Mouse (Mus musculus) T-cell, adult 66 days (primary cell): ENCODE data around the gene Tlx3. TPM values are rescaled to one million over a fixed set of nuclear protein-coding genes. Genes with fewer than 3 reads are reported as not detected.

Experiments
- total RNA-seq, 2 experiments: library from RNA; stranded (reverse); gene quantifications; 3 replicates in 1 of 2; 4 replicates in 1 of 2; pipeline ENCODE4 v1.2.4; 2023

The Tlx3 gene
- not detected for total RNA-seq

GRCm38 (mm10) chr11:33203383-33204328 lies at the start of gene Tlx3:
Gene Tlx3, minus strand, starts transcription at chr11:33203589.

GRCm38 (mm10) chr11:33162998-33163506 lies 40.3 kb downstream of the Tlx3 start, which contains the start of gene Npm1:
Gene Npm1, minus strand, starts transcription at chr11:33163206.

Other genes starting within 250 kb of the Tlx3 start
- gene Fgf18, start 56.2 kb downstream of the Tlx3 start, total RNA-seq: not detected
- 100 to 1,000 TPM; 728 to 782 TPM for gene Npm1, start 40.4 kb downstream of the Tlx3 start, total RNA-seq
- not detected for gene Gm12117, start 73.1 kb upstream of the Tlx3 start, total RNA-seq